Mouse (Mus musculus): ENCODE results near the gene Fam162a. TPM values are rescaled to one million over a fixed set of nuclear protein-coding genes. Genes with fewer than 3 reads are reported as not detected.

Fam162a gene
- total and polyA plus RNA-seq, 3 experiments, result 120 to 129 TPM; not detected in 1

DNA sequence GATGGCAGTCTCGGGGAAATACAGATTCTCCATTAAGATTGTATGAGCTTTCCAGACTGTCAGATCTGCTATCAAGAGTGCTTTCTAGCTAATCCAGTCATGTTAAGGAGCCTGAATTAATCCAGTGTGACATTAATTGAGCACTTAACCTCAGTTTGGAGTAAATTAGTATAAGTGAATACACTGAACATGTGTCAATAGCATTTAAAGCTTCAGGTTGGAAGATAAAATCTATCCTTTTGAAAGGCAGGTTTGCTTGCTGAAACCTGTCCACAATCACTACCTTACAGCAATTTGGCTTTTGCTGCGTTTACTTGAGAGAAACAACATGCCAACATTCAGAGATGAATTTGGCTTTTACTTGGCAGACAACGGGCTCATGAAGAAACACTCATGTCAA lies 22.7 kb upstream of the Fam162a start:
- Histone ChIP-seq H3K9ac (ENCODE audit: control insufficient read depth, low read depth, low read length, poor library complexity, severe bottlenecking) (no peak overlapping the region), H3K27ac (ENCODE audit: control insufficient read depth, low read depth, low read length) (no peak overlapping the region), H3K9me3 (replicated peaks; ENCODE audit: insufficient read depth, low read length) (no peaks in the 10 kb centered on the region), H3K4me3 (ENCODE audit: control insufficient read depth in 1 of 2, insufficient read depth in 1 of 2, low read depth in 2 of 2, low read length in 2 of 2) (no peak overlapping the region), H3K27me3 (ENCODE audit: control insufficient read depth in 1 of 2, insufficient read depth in 2 of 2, low read length in 2 of 2) (no peaks in the 10 kb centered on the region), H3K4me1 (ENCODE audit: control insufficient read depth in 1 of 2, insufficient read depth in 2 of 2, low read length in 2 of 2) (no peaks in the 10 kb centered on the region), H3K36me3 (ENCODE audit: control insufficient read depth in 1 of 2, insufficient read depth in 2 of 2, low read length in 2 of 2) (peaks cover 0 to 2% of the 10 kb centered on the region in 2 experiments; a peak in 2 of 4 replicates), H3K79me2 (ENCODE audit: control insufficient read depth, insufficient read depth, low read length, poor library complexity) (no peaks in the 10 kb centered on the region)
- TF ChIP-seq SIN3A (IDR thresholded peaks at IDR 0.05; ENCODE audit: low read length) (no peak), ZKSCAN1 (IDR thresholded peaks at IDR 0.05; ENCODE audit: low read depth, low read length) (no peak), ZC3H11A (IDR thresholded peaks at IDR 0.05; ENCODE audit: low read depth, low read length) (no peak), SMC3 (IDR thresholded peaks at IDR 0.05; ENCODE audit: low read depth, low read length) (no peak), MEF2A (IDR thresholded peaks at IDR 0.05; ENCODE audit: extremely low read depth, insufficient replicate concordance, low read depth, low read length, poor library complexity, severe bottlenecking) (no peak), GATA1 (IDR thresholded peaks at IDR 0.05; ENCODE audit: low read depth, low read length) (no peak), MAZ (IDR thresholded peaks at IDR 0.05; ENCODE audit: low read depth, low read length) (no peak), RAD21 (IDR thresholded peaks at IDR 0.05; ENCODE audit: low read depth, low read length) (no peak), ZMIZ1 (IDR thresholded peaks at IDR 0.05; ENCODE audit: low read depth, low read length) (no peak), ETS1 (IDR thresholded peaks at IDR 0.05; ENCODE audit: low read depth, low read length) (no peak), CHD1 (IDR thresholded peaks at IDR 0.05; ENCODE audit: low read depth, low read length) (no peak), GABPA (IDR thresholded peaks at IDR 0.05; ENCODE audit: low read depth, low read length) (no peak), MYC (IDR thresholded peaks at IDR 0.05; ENCODE audit: low read depth, low read length) (no peak), USF2 (IDR thresholded peaks at IDR 0.05; ENCODE audit: borderline replicate concordance in 1 of 2, insufficient read depth in 1 of 2, low read depth in 1 of 2, low read length in 2 of 2) (no peak), POLR2AphosphoS5 (IDR thresholded peaks at IDR 0.05; ENCODE audit: borderline replicate concordance, low read depth, low read length) (no peak)
- DNase-seq (ENCODE audit: low read depth, low spot score), result no peak

DNA sequence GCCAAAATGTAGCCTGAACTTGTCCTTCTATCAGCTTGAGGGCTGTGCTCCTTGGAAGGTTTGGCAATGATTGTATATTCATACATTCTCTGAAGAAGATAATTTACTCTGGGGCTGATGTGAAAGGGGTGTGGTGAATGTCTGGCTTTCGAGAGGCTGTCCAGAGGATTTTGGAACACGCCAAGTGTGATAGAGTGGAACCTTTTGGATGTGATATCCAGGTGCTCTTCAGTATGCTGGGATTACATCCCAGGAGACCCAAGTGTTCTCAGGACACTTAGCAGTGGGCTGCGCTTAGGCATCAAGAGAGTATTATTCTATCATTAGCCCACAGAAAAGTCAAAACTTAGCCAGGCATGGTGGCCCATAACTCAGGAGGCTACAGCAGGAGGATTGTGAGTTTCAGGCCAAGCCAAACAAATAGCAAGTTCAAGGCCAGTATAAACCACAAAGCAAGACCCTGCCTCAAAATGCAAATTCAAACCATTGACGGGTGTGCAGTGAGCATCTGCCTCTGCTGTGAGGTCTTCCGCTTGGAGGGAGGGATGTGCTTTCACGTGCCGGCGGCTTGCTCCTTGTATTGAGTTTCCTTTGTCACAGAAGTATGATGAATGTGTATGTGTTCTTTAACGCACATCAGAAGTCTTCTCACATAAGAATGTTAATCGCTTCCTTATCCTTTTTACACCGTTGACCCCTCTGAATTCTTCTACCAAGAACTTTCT lies 19.6 kb upstream of the Fam162a start:
- Histone ChIP-seq H3K27ac (ENCODE audit: control insufficient read depth, low read depth, low read length) (no peak overlapping the region), H3K79me2 (ENCODE audit: control insufficient read depth, insufficient read depth, low read length, poor library complexity) (no peaks in the 10 kb centered on the region), H3K9me3 (replicated peaks; ENCODE audit: insufficient read depth, low read length) (no peaks in the 10 kb centered on the region), H3K9ac (ENCODE audit: control insufficient read depth, low read depth, low read length, poor library complexity, severe bottlenecking) (no peak overlapping the region), H3K27me3 (ENCODE audit: control insufficient read depth in 1 of 2, insufficient read depth in 2 of 2, low read length in 2 of 2) (no peaks in the 10 kb centered on the region), H3K4me3 (ENCODE audit: control insufficient read depth in 1 of 2, insufficient read depth in 1 of 2, low read depth in 2 of 2, low read length in 2 of 2) (no peak overlapping the region), H3K4me1 (ENCODE audit: control insufficient read depth in 1 of 2, insufficient read depth in 2 of 2, low read length in 2 of 2) (no peaks in the 10 kb centered on the region), H3K36me3 (ENCODE audit: control insufficient read depth in 1 of 2, insufficient read depth in 2 of 2, low read length in 2 of 2) (peaks cover 0 to 6% of the 10 kb centered on the region in 2 experiments; a peak in 2 of 4 replicates)
- no peak for TF ChIP-seq JUND (IDR thresholded peaks at IDR 0.05; ENCODE audit: low read depth, low read length)
- no peak for TF ChIP-seq NRF1 (IDR thresholded peaks at IDR 0.05; ENCODE audit: insufficient read depth, low read depth, low read length, poor library complexity, severe bottlenecking)
- no peak for DNase-seq (ENCODE audit: low read depth, low spot score)
